Mouse (Mus musculus) megakaryocyte, embryonic 14.5 days (primary cell): ENCODE measurements around the gene Lhx4.

ENCODE experiments used
- FLI1 ChIP-seq: IDR thresholded peaks from 2 replicates; pipeline ENCODE4 v1.6.1; 2012; ENCODE audit warnings: low read length, inconsistent platforms, mixed read lengths
- GATA1 ChIP-seq: IDR thresholded peaks from 3 replicates; pipeline ENCODE4 v1.6.1; 2012; ENCODE audit warnings: mixed read lengths, low read length, inconsistent platforms, borderline replicate concordance

DNA sequence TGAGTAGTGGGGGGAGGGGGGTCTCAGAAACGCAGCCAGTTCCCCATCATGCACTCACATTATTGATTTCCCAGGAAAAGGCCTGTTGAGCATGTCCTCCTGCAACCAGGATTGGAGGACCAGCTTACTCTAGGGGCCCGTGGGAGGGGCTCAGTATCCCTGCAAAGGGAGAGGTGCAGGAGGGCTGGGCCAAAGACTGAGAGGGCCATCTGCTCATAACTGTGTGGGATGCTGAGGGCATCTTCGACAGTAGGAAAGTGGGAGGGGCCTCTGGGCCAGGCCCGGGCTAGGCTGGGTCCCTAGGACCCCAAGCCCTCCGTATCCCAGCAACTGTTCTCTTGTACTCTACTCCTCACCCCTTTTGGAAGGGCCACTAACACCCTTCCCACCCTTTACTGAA is 47.3 kb downstream of the Lhx4 start:
- TF ChIP-seq GATA1 (no peak), FLI1 (no peak)
